In the genomic region with DNA sequence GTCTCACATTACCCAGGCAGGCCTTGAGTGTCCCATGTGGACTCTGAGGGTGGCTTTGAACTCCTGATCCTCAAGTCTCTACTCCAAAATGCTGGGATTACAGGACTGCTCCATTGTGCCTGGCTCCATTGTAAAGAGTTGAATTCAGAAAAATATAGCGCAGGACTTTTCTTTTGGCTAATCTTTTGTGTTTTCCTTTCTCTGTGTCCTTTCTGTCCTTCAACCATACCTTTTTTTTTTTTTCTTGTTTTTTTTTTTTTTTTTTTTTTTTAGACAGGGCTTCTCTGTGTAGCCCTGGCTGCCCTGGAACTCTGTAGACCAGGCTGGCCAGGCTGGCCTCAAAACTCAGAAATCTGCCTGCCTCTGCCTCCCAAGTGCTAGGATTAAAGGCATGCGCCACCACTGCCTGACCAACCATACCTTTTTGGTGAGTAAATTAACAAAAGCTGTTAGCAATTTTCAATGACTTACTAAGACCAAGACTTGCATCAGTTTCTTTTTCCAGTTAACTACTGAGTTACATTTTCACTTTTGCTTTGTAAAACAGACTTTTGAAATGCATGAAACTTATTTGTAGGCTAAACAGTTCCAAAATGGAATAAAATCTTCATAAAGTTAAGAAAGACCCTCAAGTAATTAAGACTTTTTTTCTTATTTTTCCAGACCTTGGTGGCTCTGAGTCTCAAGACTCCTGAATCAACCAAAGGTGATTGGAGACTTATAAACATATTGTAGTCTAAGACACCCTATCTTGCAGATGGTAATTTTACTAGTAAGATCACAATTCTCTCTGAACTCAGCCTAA, we compare ENCODE assay signal across 8 mouse cellular contexts. TPM values are rescaled to one million over a fixed set of nuclear protein-coding genes. Genes with fewer than 3 reads are reported as not detected.
DNase-seq lines count a peak whose midpoint lies in the region; ATAC-seq and TF ChIP-seq lines count a peak whose summit lies in the region.

No protein-coding gene starts in this region.

- peak; percentile 43 for DNase-seq in liver, adult 2 months (ENCODE audit: extremely low read depth, low read depth, low spot score)
- DNase-seq in liver = no peak
- no peak for DNase-seq in midbrain, postnatal 0 days (ENCODE audit: low spot score)
- no peak for DNase-seq in retina, postnatal 1 day
- no peak for DNase-seq in left cerebral cortex, postnatal 36 days (ENCODE audit: low spot score in 2 of 2)

- TF ChIP-seq POLR2A in liver, adult 2 months (IDR thresholded peaks at IDR 0.05; ENCODE audit: extremely low read depth, insufficient read depth, low read length) = no peak
- no peak for TF ChIP-seq POLR2A in cortical plate, adult 2 months (IDR thresholded peaks at IDR 0.05; ENCODE audit: extremely low read depth, insufficient read depth, low read length)

- WGBS in liver, adult 2 months = 91% methylated on average over 2 of the region's 2 CpGs
- WGBS in midbrain, postnatal 0 days = 100% methylated on average over 2 of the region's 2 CpGs

- no peak overlapping the region for H3K9ac ChIP-seq in liver, adult 2 months (ENCODE audit: low read depth, low read length)
- H3K9ac ChIP-seq in midbrain, postnatal 0 days (replicated peaks; ENCODE audit: low read length, poor library complexity, severe bottlenecking) = no peak overlapping the region

- intact Hi-C loops in left cerebral cortex, postnatal 36 days (cut with DNase I) = no loop called here

- H3K27me3 ChIP-seq in liver, adult 2 months (ENCODE audit: control insufficient read depth, insufficient read depth, low read length) = no peaks in the 10 kb centered on the region
- H3K27me3 ChIP-seq in midbrain, postnatal 0 days (ENCODE audit: insufficient read depth, low read length) = no peaks in the 10 kb centered on the region

- peaks cover 17% of the 10 kb centered on the region for H3K4me1 ChIP-seq in liver, adult 2 months (ENCODE audit: control insufficient read depth, insufficient read depth, low read length)
- peaks cover 2% of the 10 kb centered on the region; the same call in 1 of the 2 replicates for H3K4me1 ChIP-seq in cortical plate, adult 2 months (ENCODE audit: control insufficient read depth, insufficient read depth, low read length)
- no peaks in the 10 kb centered on the region for H3K4me1 ChIP-seq in midbrain, postnatal 0 days (ENCODE audit: insufficient read depth, low read length)

- peak; percentile 48 for ATAC-seq in inflammation-experienced regulatory T-cells, adult 6 months
- ATAC-seq in midbrain, postnatal 0 days (ENCODE audit: low FRiP score) = no peak
- no peak for ATAC-seq in megakaryocyte progenitor cell, adult 5-6 weeks (replicated peaks; ENCODE audit: poor library complexity)

- H3K4me3 ChIP-seq in liver, adult 2 months (ENCODE audit: insufficient read depth, low read depth, low read length) = no peak overlapping the region
- peak overlapping the region; percentile 74; the same call in 1 of the 2 replicates for H3K4me3 ChIP-seq in cortical plate, adult 2 months (ENCODE audit: insufficient read depth, low read length)
- H3K4me3 ChIP-seq in midbrain, postnatal 0 days (ENCODE audit: low read depth, low read length) = peak overlapping the region; percentile 92; the same call in 1 of the 2 replicates

- peak overlapping the region; percentile 70 for H3K4me2 ChIP-seq in midbrain, postnatal 0 days (ENCODE audit: low read depth, low read length, poor library complexity, severe bottlenecking)

- H3K9me3 ChIP-seq in midbrain, postnatal 0 days (ENCODE audit: low read length) = no peaks in the 10 kb centered on the region

- no peak for TF ChIP-seq CTCF in liver, adult 2 months (IDR thresholded peaks at IDR 0.05; ENCODE audit: low read depth, low read length)
- TF ChIP-seq CTCF in cortical plate, adult 2 months (IDR thresholded peaks at IDR 0.05; ENCODE audit: extremely low read depth, insufficient read depth, low read length) = no peak
- no peak for TF ChIP-seq CTCF in midbrain, postnatal 0 days (IDR thresholded peaks at IDR 0.05)

- peaks cover 9% of the 10 kb centered on the region; the same call in 1 of the 2 replicates for H3K79me2 ChIP-seq in liver, adult 2 months (ENCODE audit: control insufficient read depth, insufficient read depth, low read length)

- no peaks in the 10 kb centered on the region for H3K36me3 ChIP-seq in liver, adult 2 months (ENCODE audit: control insufficient read depth, insufficient read depth, low read length)
- H3K36me3 ChIP-seq in midbrain, postnatal 0 days (ENCODE audit: insufficient read depth, low read length) = no peaks in the 10 kb centered on the region

- H3K27ac ChIP-seq in liver, adult 2 months (replicated peaks; ENCODE audit: insufficient read depth, low read depth, low read length) = peak overlapping the region; percentile 95; the same call in 1 of the 2 replicates
- H3K27ac ChIP-seq in cortical plate, adult 2 months (ENCODE audit: insufficient read depth, low read length) = no peak overlapping the region
- H3K27ac ChIP-seq in midbrain, postnatal 0 days (ENCODE audit: low read depth, low read length) = no peak overlapping the region; the same call in 1 of the 2 replicates

RNA-seq across cellular contexts. Expression of a gene that starts 1.4 kb away (rescaled TPM):
- 37.4 and 39.7 TPM in 2 replicates for total RNA-seq in liver, adult 2 months (2014; rRNA removed)
- 5.6 TPM in 2 replicates for polyA plus RNA-seq in liver, adult 2 months (2012; rRNA removed)
- polyA plus RNA-seq in cortical plate, adult 2 months (2012; rRNA removed) = 22.9 and 25.2 TPM in 2 replicates
- polyA plus RNA-seq in inflammation-experienced regulatory T-cells, adult 6 months (2017; shearing (Covaris generic)) = 10 to 100 TPM; 79.9 to 99.7 (median 94.7) TPM
- 30.2 and 39.5 TPM in 2 replicates for total RNA-seq in midbrain, postnatal 0 days (2014; rRNA removed)
- polyA plus RNA-seq in midbrain, postnatal 0 days (2015; fragmentation: Nextera tagmentation; extraction: Ambion mirVana) = 5.6 and 6.4 TPM in 2 replicates
- 31.4 TPM in 2 replicates for total RNA-seq in megakaryocyte progenitor cell, adult 5-6 weeks (2015)
- total RNA-seq in megakaryocyte progenitor cell, adult 5-6 weeks (2017) = 36.8 and 59.3 TPM in 2 replicates
- total RNA-seq in left cerebral cortex, postnatal 36 days (2021) = 10 to 100 TPM; 25.8 to 30.7 TPM
